Comparison of ENCODE assay signal across 23 mouse cellular contexts in genomic region chr1:159596640-159597039, GRCm38 (mm10).
A peak's percentile ranks its signal among the peaks of the same experiment; 100 is the strongest.
DNase-seq lines count a peak whose midpoint lies in the region; ATAC-seq lines count a peak whose summit lies in the region.
"Had no signal": no experiment of that assay in that cellular context is flagged by ENCODE, and none has a peak within 500 bp of the region (broad histone marks: within the 10 kb centered on the region; RNA-seq: fewer than 3 reads in every experiment).

No protein-coding gene starts in this region.

- no peak for ATAC-seq in heart, embryonic 13.5 days (ENCODE audit: extremely low read depth, insufficient number of reproducible peaks, low FRiP score, low TSS enrichment)
- ATAC-seq in heart, embryonic 11.5 days (replicated peaks; ENCODE audit: insufficient number of reproducible peaks, low FRiP score, low TSS enrichment), result no peak
- ATAC-seq: CD4-positive, CD25-positive, alpha-beta regulatory T cell, adult 4 months; forebrain, embryonic 16.5 days; hindbrain, postnatal 0 days had no signal

- H3K27ac ChIP-seq in heart, embryonic 13.5 days (replicated peaks), result peak overlapping the region; percentile 53
- H3K27ac ChIP-seq in heart, embryonic 11.5 days (ENCODE audit: low read depth, low read length), result no peak overlapping the region
- H3K27ac ChIP-seq: hindbrain, embryonic 10.5 days; hindbrain, postnatal 0 days; limb, embryonic 13.5 days; liver, embryonic 15.5 days; midbrain, embryonic 12.5 days; neural tube, embryonic 13.5 days had no signal

- no peak overlapping the region for H3K4me2 ChIP-seq in heart, embryonic 13.5 days
- H3K4me2 ChIP-seq in heart, embryonic 11.5 days, result no peak overlapping the region
- H3K4me2 ChIP-seq: limb, embryonic 13.5 days; liver, embryonic 15.5 days; midbrain, embryonic 12.5 days; neural tube, embryonic 13.5 days had no signal

- no peaks in the 10 kb centered on the region for H3K36me3 ChIP-seq in heart, embryonic 13.5 days
- H3K36me3 ChIP-seq in heart, embryonic 11.5 days (ENCODE audit: control insufficient read depth, insufficient read depth, low read length), result no peaks in the 10 kb centered on the region
- H3K36me3 ChIP-seq: G1E; hindbrain, embryonic 10.5 days; limb, embryonic 13.5 days; liver, embryonic 15.5 days; midbrain, embryonic 12.5 days; neural tube, embryonic 13.5 days had no signal

- 13% methylated on average over 2 of the region's 2 CpGs for WGBS in heart, embryonic 13.5 days
- WGBS in heart, embryonic 11.5 days (ENCODE audit: insufficient replicate concordance), result 14% methylated on average over 2 of the region's 2 CpGs

- no peak overlapping the region for H3K9ac ChIP-seq in heart, embryonic 13.5 days
- no peak overlapping the region for H3K9ac ChIP-seq in heart, embryonic 11.5 days (ENCODE audit: low read depth, low read length)
- H3K9ac ChIP-seq: limb, embryonic 13.5 days; liver, embryonic 15.5 days; midbrain, embryonic 12.5 days; neural tube, embryonic 13.5 days had no signal

- DNase-seq in 416B (ENCODE audit: low read depth), result peak; percentile 79
- DNase-seq in NIH3T3 (ENCODE audit: low read depth), result peak; percentile 69
- peak; percentile 7 for DNase-seq in c-Kit-positive CD71-negative TER-119-negative erythroid progenitor cells, embryonic 14.5 days (ENCODE audit: low read depth)
- no peak for DNase-seq in left cerebral cortex, adult 8-10 months (ENCODE audit: low spot score in 2 of 2)
- no peak for DNase-seq in gastrocnemius, adult 18-20 months (ENCODE audit: low spot score)
- DNase-seq: cerebellum, postnatal 10 days; embryo, embryonic 11 days; gastrocnemius, postnatal 10 days; kidney, adult 11 months; right cerebral cortex, postnatal 14 days; thymus, adult 18-20 months; thymus, postnatal 4 days had no signal

- no peak overlapping the region for H3K4me3 ChIP-seq in heart, embryonic 13.5 days
- no peak overlapping the region for H3K4me3 ChIP-seq in heart, embryonic 11.5 days (ENCODE audit: low read depth, low read length)
- H3K4me3 ChIP-seq: hindbrain, embryonic 10.5 days; limb, embryonic 13.5 days; liver, embryonic 15.5 days; midbrain, embryonic 12.5 days; neural tube, embryonic 13.5 days had no signal

- no peaks in the 10 kb centered on the region for H3K27me3 ChIP-seq in heart, embryonic 13.5 days (replicated peaks)
- H3K27me3 ChIP-seq in heart, embryonic 11.5 days (ENCODE audit: control insufficient read depth, insufficient read depth, low read length), result no peaks in the 10 kb centered on the region
- H3K27me3 ChIP-seq: limb, embryonic 13.5 days; liver, embryonic 15.5 days; midbrain, embryonic 12.5 days; neural tube, embryonic 13.5 days had no signal

- H3K9me3 ChIP-seq in heart, embryonic 13.5 days, result no peaks in the 10 kb centered on the region
- no peaks in the 10 kb centered on the region for H3K9me3 ChIP-seq in heart, embryonic 11.5 days (replicated peaks; ENCODE audit: control insufficient read depth, low read length)
- H3K9me3 ChIP-seq: G1E; hindbrain, embryonic 10.5 days; limb, embryonic 13.5 days; liver, embryonic 15.5 days; midbrain, embryonic 12.5 days; neural tube, embryonic 13.5 days had no signal

- H3K4me1 ChIP-seq in heart, embryonic 13.5 days, result peaks cover 39% of the 10 kb centered on the region
- H3K4me1 ChIP-seq in heart, embryonic 11.5 days (ENCODE audit: control insufficient read depth, insufficient read depth, low read length), result peaks cover 11% of the 10 kb centered on the region
- H3K4me1 ChIP-seq: limb, embryonic 13.5 days; liver, embryonic 15.5 days had no signal

Comparison
In these comparisons a context has a peak if more than half of its experiments do, and no peak if none do; other contexts are left out.
1. DNase-seq: peak in 416B (single experiment), NIH3T3 (single experiment) and c-Kit-positive CD71-negative TER-119-negative erythroid progenitor cells, embryonic 14.5 days (single experiment); none in left cerebral cortex, adult 8-10 months (0 of 2) and gastrocnemius, adult 18-20 months (single experiment).